Mouse (Mus musculus): Measurements from ENCODE around the gene Aldh3b1.

The Aldh3b1 gene

GRCm38 (mm10) chr19:3875045-3875444 lies 54.6 kb downstream of the Aldh3b1 start:
- DNase-seq (ENCODE audit: low spot score): no peak

GRCm38 (mm10) chr19:3872373-3872772 lies 57.2 kb downstream of the Aldh3b1 start:
- peak; percentile 78 for DNase-seq (ENCODE audit: low spot score)

GRCm38 (mm10) chr19:3871468-3871867 lies 58.1 kb downstream of the Aldh3b1 start:
- no peak for DNase-seq (ENCODE audit: low spot score)

GRCm38 (mm10) chr19:3868290-3868689 lies 61.3 kb downstream of the Aldh3b1 start:
- no peak for DNase-seq (ENCODE audit: low spot score)

GRCm38 (mm10) chr19:3864960-3865359 lies 64.6 kb downstream of the Aldh3b1 start:
- DNase-seq (ENCODE audit: low spot score): no peak
